ENCODE assay signal across 24 mouse cellular contexts in the genomic region with DNA sequence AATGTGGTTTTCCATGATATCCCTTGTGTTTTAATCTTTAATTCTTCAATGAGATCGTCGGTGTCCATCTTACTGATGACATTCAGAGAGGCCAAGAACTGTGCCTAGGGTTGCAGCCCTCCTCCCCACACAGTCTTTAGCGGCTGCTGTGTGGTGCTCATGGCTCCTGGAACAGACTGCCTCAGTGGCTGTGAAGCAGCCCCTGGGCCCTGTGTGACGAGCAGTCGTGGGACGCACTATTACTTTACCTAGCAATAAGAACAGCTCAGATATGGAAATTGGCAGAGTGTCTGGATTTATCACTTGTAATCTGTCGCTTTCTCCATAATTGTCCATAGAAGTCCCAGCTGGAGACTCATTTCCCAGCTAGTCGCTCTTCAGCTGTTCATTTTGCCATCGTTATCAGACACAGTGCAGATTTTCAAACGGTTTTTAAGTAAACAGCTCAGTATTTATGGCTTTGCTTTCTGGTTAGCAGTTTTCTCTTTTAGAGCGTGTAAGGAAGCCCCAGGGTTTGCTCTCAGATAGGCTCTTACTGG. TPM values are rescaled to one million over a fixed set of nuclear protein-coding genes. Genes with fewer than 3 reads are reported as not detected.
DNase-seq lines count a peak whose midpoint lies in the region; ATAC-seq and TF ChIP-seq lines count a peak whose summit lies in the region.
"Had no signal": no experiment of that assay in that cellular context is flagged by ENCODE, and none has a peak within 500 bp of the region (broad histone marks: within the 10 kb centered on the region; RNA-seq: fewer than 3 reads in every experiment).

No protein-coding gene starts in this region.

- TF ChIP-seq CTCF in layer of hippocampus, adult 2 months (conservative IDR thresholded peaks at IDR 0.05): no peak

- H3K27me3 ChIP-seq in forebrain, embryonic 14.5 days (replicated peaks; ENCODE audit: control insufficient read depth, insufficient read depth, low read length): no peaks in the 10 kb centered on the region
- H3K27me3 ChIP-seq in forebrain, embryonic 11.5 days (ENCODE audit: control insufficient read depth, insufficient read depth, low read length): no peaks in the 10 kb centered on the region
- no peaks in the 10 kb centered on the region for H3K27me3 ChIP-seq in neural tube, embryonic 13.5 days
- H3K27me3 ChIP-seq: embryonic facial prominence, embryonic 12.5 days; heart, embryonic 15.5 days; kidney, embryonic 15.5 days had no signal

- DNase-seq in forebrain, embryonic 14.5 days (ENCODE audit: low spot score): peak; percentile 43
- DNase-seq in forebrain, embryonic 11.5 days (ENCODE audit: low spot score): no peak
- peak in 1 of 2 experiments; percentile 48 for DNase-seq in layer of hippocampus, adult 2 months (ENCODE audit: low spot score in 2 of 2)
- DNase-seq in layer of hippocampus, postnatal 25 days (ENCODE audit: extremely low spot score in 1 of 2, low spot score in 1 of 2): no peak
- DNase-seq in neural tube, embryonic 10.5 days (ENCODE audit: extremely low spot score, low spot score): no peak
- no peak for DNase-seq in thymus, postnatal 4 days
- DNase-seq: adrenal gland, postnatal 10 days; cerebellum, adult 11 months; cerebellum, postnatal 10 days; gastrocnemius, postnatal 14 days; kidney, postnatal 4 days; layer of hippocampus, postnatal 36 days; right cerebral cortex, postnatal 14 days; spleen, adult 18-20 months; thymus, postnatal 14 days had no signal

- no peak overlapping the region for H3K9ac ChIP-seq in forebrain, embryonic 14.5 days (ENCODE audit: low read length)
- H3K9ac ChIP-seq in forebrain, embryonic 11.5 days (ENCODE audit: low read length): no peak overlapping the region
- H3K9ac ChIP-seq in neural tube, embryonic 13.5 days: 0 out of 2 replicates have a peak overlapping the region, but pooled peaks have one; percentile 8
- H3K9ac ChIP-seq: embryonic facial prominence, embryonic 12.5 days; heart, embryonic 15.5 days; kidney, embryonic 15.5 days; liver, embryonic 14.5 days had no signal

- H3K4me1 ChIP-seq in forebrain, embryonic 14.5 days (ENCODE audit: control insufficient read depth, insufficient read depth, low read length): no peaks in the 10 kb centered on the region; the same call in 1 of the 2 replicates
- no peaks in the 10 kb centered on the region for H3K4me1 ChIP-seq in forebrain, embryonic 11.5 days (replicated peaks; ENCODE audit: control insufficient read depth, insufficient read depth, low read length)
- H3K4me1 ChIP-seq in neural tube, embryonic 13.5 days (replicated peaks): peaks cover 25% of the 10 kb centered on the region
- H3K4me1 ChIP-seq: embryonic facial prominence, embryonic 12.5 days had no signal

- no peak for ATAC-seq in forebrain, embryonic 14.5 days
- ATAC-seq in forebrain, embryonic 11.5 days (replicated peaks; ENCODE audit: low FRiP score): no peak
- ATAC-seq in neural tube, embryonic 13.5 days (ENCODE audit: low read depth): peak; percentile 79; the same call in 1 of the 2 replicates
- ATAC-seq: activated CD4-positive, CD25-positive, alpha-beta regulatory T cell, adult 4 months; intestine, postnatal 0 days had no signal

- no peaks in the 10 kb centered on the region for H3K9me3 ChIP-seq in forebrain, embryonic 14.5 days (replicated peaks; ENCODE audit: control insufficient read depth, low read length)
- no peaks in the 10 kb centered on the region for H3K9me3 ChIP-seq in forebrain, embryonic 11.5 days (ENCODE audit: control insufficient read depth, low read length)
- H3K9me3 ChIP-seq in neural tube, embryonic 13.5 days: no peaks in the 10 kb centered on the region
- H3K9me3 ChIP-seq: embryonic facial prominence, embryonic 12.5 days; G1E; heart, embryonic 15.5 days; kidney, embryonic 15.5 days had no signal

- no peak overlapping the region for H3K4me3 ChIP-seq in forebrain, embryonic 14.5 days (ENCODE audit: low read depth, low read length)
- no peak overlapping the region for H3K4me3 ChIP-seq in forebrain, embryonic 11.5 days (ENCODE audit: low read depth, low read length)
- no peak overlapping the region for H3K4me3 ChIP-seq in layer of hippocampus, adult 2 months
- H3K4me3 ChIP-seq in neural tube, embryonic 13.5 days: no peak overlapping the region
- H3K4me3 ChIP-seq: embryonic facial prominence, embryonic 12.5 days; erythroblast, embryonic 14.5 days; heart, embryonic 15.5 days; kidney, embryonic 15.5 days had no signal

- H3K4me2 ChIP-seq in forebrain, embryonic 14.5 days (ENCODE audit: low read length): no peak overlapping the region
- no peak overlapping the region for H3K4me2 ChIP-seq in forebrain, embryonic 11.5 days (ENCODE audit: low read depth, low read length, severe bottlenecking)
- no peak overlapping the region for H3K4me2 ChIP-seq in neural tube, embryonic 13.5 days
- H3K4me2 ChIP-seq: embryonic facial prominence, embryonic 12.5 days; heart, embryonic 15.5 days; kidney, embryonic 15.5 days had no signal

- H3K27ac ChIP-seq in forebrain, embryonic 14.5 days (ENCODE audit: low read depth, low read length): peak overlapping the region; percentile 44; the same call in 1 of the 2 replicates
- H3K27ac ChIP-seq in forebrain, embryonic 11.5 days (ENCODE audit: low read depth, low read length): no peak overlapping the region
- peak overlapping the region; percentile 82 for H3K27ac ChIP-seq in layer of hippocampus, adult 2 months
- peak overlapping the region; percentile 59 for H3K27ac ChIP-seq in neural tube, embryonic 13.5 days (replicated peaks)
- H3K27ac ChIP-seq: embryonic facial prominence, embryonic 12.5 days; heart, embryonic 15.5 days; kidney, embryonic 15.5 days; liver, embryonic 14.5 days had no signal

- WGBS in forebrain, embryonic 14.5 days: 76% methylated on average over 11 of the region's 11 CpGs
- WGBS in forebrain, embryonic 11.5 days: 91% methylated on average over 11 of the region's 11 CpGs
- 53% methylated on average over 11 of the region's 11 CpGs for WGBS in neural tube, embryonic 13.5 days

- no peaks in the 10 kb centered on the region for H3K36me3 ChIP-seq in forebrain, embryonic 14.5 days (ENCODE audit: control insufficient read depth, insufficient read depth, low read length)
- no peaks in the 10 kb centered on the region for H3K36me3 ChIP-seq in forebrain, embryonic 11.5 days (ENCODE audit: control insufficient read depth, insufficient read depth, low read length)
- H3K36me3 ChIP-seq in neural tube, embryonic 13.5 days: no peaks in the 10 kb centered on the region
- H3K36me3 ChIP-seq: embryonic facial prominence, embryonic 12.5 days; heart, embryonic 15.5 days had no signal

RNA-seq across cellular contexts. Expression of a gene that starts 12.6 kb away (rescaled TPM):
- 65.2 and 66.1 TPM in 2 replicates for polyA plus RNA-seq in forebrain, embryonic 14.5 days (2014; fragmentation: Nextera tagmentation; extraction: Ambion mirVana)
- polyA plus RNA-seq in forebrain, embryonic 11.5 days (2014; fragmentation: Nextera tagmentation; extraction: Ambion mirVana): 92.1 and 98.5 TPM in 2 replicates
- total RNA-seq in layer of hippocampus, adult 2 months (2021): 10 to 100 TPM; 41.3 to 45.0 TPM
- total RNA-seq in layer of hippocampus, postnatal 25 days (2021): 10 to 100 TPM; 34.8 to 39.3 TPM
- polyA plus RNA-seq in neural tube, embryonic 13.5 days (2015; fragmentation: Nextera tagmentation; extraction: Ambion mirVana): 69.2 and 79.7 TPM in 2 replicates

RNA-seq across cellular contexts. Expression of a gene that starts 13.1 kb away (rescaled TPM):
- polyA plus RNA-seq in forebrain, embryonic 14.5 days (2014; fragmentation: Nextera tagmentation; extraction: Ambion mirVana): 39.4 and 40.3 TPM in 2 replicates
- polyA plus RNA-seq in forebrain, embryonic 11.5 days (2014; fragmentation: Nextera tagmentation; extraction: Ambion mirVana): 40.9 and 42.6 TPM in 2 replicates
- total RNA-seq in layer of hippocampus, adult 2 months (2021): 10 to 100 TPM; 35.6 to 42.0 TPM
- 10 to 100 TPM; 34.5 to 42.9 TPM for total RNA-seq in layer of hippocampus, postnatal 25 days (2021)
- 61.9 and 67.9 TPM in 2 replicates for polyA plus RNA-seq in neural tube, embryonic 13.5 days (2015; fragmentation: Nextera tagmentation; extraction: Ambion mirVana)
